Mouse (Mus musculus) mesoderm, embryonic 11.5 days (tissue): ENCODE data around the gene Adamtsl1.

Experiments
- DNase-seq: peaks from one replicate; pipeline ENCODE4 v3.0.0-alpha.2; 2012; ENCODE audit warnings: low read depth, low spot score

The Adamtsl1 gene

DNA sequence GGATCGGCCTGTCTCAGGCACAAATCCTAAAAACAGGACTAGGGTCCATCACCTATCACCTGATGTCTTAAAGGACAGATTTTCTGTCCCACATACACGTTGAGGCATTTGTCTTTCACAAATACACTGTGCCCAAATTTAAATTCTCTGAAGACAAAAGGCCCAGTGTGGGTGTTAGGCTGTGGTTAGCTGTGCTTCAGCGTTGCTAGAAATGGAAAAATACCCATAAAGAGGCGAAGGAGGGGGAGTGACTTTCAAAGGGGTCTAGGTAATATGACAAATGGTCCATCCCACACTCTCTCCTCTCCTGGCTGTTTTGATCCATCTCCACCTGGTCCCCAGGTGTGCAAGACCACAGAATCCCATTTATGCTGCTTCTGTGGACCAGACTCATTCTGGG lies 404.4 kb downstream of the Adamtsl1 start:
- no peak for DNase-seq

DNA sequence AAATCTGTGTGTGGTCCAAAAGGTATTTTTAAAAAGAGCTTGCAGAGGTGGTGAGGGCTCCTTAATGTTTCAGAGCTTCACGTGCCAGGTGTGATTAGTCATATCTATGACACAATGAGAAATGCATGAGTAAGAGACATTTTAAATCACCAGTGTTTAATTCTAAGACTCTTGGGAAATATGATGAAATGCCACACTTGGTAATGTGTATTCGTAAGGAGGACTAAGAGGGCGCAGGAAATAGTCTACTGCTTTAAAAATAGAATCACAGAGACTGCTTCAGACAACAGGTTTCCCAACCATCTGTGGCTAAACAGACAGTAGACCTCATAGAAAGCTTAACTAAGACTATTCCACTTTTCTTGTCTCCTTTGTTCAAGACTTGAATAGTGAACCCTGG lies 406.5 kb downstream of the Adamtsl1 start:
- no peak for DNase-seq

GRCm38 (mm10) chr4:85922741-85923140 lies 408.8 kb downstream of the Adamtsl1 start:
- DNase-seq: no peak

GRCm38 (mm10) chr4:85932129-85932528 lies 418.2 kb downstream of the Adamtsl1 start:
- DNase-seq: no peak

- no peak for DNase-seq
Observed at GRCm38 (mm10) chr4:85939460-85939859, 425.5 kb downstream of the Adamtsl1 start.

DNA sequence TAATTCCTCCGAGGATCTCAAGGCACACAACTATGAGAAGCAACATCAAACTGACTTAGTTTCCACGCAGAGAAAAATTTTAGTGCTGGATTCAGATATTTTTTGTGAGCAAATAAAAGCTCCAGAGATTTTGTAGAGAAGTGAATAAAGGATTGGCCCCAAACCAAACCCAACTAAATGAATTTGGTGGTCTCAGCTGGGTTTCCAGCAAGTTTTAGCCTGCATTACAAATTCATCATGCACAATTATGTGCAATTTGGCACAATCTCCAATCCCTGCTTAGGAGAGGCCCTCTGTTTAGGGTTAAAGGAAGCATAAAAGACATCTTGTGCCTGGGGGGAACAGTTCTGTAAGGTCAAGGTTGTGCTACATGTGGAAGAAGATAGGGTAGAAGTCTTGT lies 427.9 kb downstream of the Adamtsl1 start:
- DNase-seq: no peak

DNA sequence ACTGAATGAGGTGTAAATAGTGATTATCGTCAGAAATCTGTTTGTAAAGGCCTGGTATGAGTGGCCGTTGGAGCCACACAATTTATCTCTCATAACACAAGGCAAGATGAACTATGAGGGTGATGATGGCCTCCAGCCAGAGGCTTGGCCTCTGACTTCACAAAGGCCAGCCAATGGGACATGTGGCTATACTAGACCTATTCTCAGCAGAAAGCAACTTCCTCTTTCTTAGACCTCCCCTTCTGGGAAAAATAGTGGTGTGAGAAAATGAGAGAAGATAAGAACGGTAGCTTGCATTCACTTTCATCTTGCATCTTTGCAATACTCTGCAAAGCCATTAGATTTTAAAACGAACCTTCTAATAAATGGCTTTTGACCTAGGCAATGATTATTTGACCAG lies 439.6 kb downstream of the Adamtsl1 start:
- DNase-seq: no peak

DNA sequence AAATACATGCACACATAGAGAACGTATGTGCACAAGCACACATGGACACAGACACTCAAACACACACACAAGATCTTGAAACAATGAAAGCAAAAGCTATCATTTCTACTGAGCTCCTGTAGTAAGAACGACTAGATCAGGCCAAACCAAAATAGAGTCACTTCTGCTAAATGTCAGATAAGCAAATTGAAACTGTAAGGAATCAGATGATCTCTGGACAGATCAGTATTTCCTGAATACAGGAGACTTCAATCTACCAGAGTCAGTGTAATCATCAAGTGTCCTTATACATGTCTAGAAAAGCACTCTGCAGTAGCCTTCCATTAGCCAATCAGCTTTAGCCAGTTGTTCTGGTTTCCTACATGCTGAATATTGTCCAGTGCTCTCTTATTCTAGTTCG lies 441.4 kb downstream of the Adamtsl1 start:
- DNase-seq: no peak

DNA sequence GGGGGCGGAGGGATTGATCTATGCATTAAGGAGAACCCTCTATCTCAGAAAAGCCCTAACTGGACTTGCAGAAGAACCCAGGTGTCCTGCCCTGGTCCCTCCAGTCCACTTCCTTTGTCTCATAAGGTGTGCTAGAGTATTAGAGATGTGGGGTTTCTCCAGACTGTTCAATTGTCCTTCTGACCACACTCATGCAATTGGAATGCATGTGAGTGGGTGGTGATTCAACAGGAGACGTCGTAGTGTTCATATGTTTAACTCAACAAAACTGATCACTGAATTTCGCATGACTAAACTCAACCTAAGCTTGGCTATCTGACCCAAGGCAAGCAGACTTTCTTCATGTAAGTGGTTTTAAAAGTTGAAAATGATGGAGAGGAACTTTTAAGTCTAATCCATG lies 443.3 kb downstream of the Adamtsl1 start:
- no peak for DNase-seq

DNA sequence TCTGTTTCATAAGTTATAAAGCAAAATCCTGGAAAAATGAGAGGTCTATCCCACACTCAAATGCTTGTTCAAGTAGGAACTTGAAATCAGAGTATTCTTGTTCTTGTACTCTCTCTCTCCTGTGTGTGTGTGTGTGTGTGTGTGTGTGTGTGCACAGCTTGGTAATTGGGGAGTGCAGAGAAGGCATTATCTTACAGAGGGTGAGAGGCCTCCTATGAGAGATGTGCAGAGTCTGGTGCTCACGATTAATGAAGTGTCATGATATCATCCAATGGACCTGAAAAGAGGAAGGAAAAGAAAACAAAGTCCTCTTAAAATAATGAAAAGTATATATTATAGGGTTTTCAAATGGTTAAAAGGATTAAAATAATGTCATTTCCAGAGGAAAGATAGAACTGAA lies 443.9 kb downstream of the Adamtsl1 start:
- DNase-seq: no peak

GRCm38 (mm10) chr4:85959019-85959418 lies 445.0 kb downstream of the Adamtsl1 start:
- no peak for DNase-seq

DNA sequence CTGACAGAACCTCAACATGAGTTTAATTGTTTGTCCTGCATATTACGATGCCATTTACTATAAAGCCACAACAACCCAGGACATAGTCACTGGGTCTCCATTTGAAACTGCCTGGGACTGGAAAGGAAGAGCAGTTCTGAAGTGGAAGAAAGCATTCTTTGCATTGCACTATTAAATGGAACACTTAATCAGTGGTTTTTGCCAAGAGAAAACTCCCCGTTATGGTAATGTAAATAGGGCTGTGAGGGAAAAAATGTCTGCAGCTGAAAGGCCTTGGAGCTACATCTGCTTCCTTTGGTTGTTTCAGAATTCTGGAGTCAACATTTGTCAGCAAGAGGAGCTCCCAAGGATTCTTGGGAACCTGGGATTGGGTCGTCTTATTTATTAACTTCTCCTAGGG lies 462.2 kb downstream of the Adamtsl1 start:
- no peak for DNase-seq

DNA sequence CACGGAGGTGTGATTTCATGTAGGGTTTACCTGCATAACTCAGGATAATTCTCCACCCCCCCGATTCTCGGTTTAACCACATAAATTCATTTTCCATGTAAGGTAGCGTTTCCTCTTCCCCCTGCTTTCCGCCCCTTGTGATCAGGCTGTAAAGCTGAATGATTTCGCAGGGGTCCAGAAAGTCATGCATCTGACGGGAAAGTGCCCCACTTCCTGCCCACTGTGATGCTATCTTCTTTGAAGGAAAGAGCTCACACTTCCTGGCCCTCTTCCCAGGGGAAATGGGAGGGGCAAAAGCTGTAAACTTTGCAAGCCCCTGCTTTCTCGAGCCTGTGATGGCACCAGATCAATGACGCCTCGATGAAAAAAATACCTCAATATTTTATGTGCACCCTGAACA lies 465.2 kb downstream of the Adamtsl1 start:
- DNase-seq: no peak

GRCm38 (mm10) chr4:86006596-86006995 lies 492.6 kb downstream of the Adamtsl1 start:
- no peak for DNase-seq

DNA sequence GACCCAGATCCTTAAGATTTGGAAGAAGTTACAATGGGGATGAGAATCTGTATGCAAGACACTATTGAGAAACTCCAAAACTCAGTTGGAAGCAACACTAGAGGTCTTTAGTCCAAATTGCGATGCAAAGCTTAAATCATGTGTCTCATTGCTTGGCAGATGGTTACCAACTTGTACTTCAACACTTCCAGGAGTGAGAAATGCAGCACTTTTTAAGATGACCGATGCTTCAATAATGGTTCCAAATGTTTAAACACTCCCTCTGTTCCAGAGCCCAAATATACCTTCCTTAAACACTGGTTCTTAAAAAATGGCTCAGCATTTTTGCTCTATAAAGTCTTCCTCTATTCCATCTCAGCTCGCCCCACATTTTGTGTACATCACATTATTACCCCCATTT lies 499.7 kb downstream of the Adamtsl1 start:
- DNase-seq: no peak

- no peak for DNase-seq
Observed at GRCm38 (mm10) chr4:86018928-86019327, 505.0 kb downstream of the Adamtsl1 start.

- no peak for DNase-seq
Observed at GRCm38 (mm10) chr4:86019586-86019985, 505.6 kb downstream of the Adamtsl1 start.

DNA sequence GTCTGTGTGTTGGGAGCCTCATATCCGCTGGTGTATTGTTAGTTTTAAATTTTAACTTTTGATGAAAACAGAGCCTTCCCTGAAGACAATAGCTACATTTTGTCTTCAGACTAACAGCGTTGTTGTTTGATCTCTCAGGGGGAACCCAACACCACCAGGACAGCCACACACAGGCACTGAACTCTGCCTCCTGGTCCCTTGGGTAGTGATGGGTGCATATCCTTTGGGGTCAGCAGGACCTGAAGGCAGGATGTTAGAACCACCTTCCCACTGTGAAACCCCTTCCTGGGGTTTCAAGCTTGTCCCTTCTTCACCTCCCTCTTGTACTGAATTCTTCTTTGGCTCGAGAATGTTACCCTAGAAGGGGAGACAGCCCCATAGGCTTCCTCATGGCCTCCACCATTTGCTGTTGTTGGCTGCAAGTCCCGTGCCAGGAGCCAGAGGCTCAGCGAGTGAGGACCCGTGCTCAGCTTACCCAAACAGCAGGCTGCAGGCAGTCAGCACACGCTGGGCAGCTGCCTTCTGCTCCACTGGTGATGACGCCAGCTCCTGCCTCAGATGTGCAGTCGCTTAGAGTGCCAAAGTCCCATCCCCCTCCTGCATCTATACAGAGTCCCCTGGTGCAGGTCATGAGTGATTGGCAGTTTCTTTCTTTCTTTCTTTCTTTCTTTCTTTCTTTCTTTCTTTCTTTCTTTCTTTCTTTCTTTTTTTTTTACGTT lies 506.6 kb downstream of the Adamtsl1 start:
- peak; percentile 30 for DNase-seq

- DNase-seq: peak; percentile 58
Observed at GRCm38 (mm10) chr4:86024573-86025160, 510.7 kb downstream of the Adamtsl1 start.

GRCm38 (mm10) chr4:86029486-86029885 lies 515.5 kb downstream of the Adamtsl1 start:
- DNase-seq: no peak

- no peak for DNase-seq
Observed at GRCm38 (mm10) chr4:86030208-86030607, 516.2 kb downstream of the Adamtsl1 start.

DNA sequence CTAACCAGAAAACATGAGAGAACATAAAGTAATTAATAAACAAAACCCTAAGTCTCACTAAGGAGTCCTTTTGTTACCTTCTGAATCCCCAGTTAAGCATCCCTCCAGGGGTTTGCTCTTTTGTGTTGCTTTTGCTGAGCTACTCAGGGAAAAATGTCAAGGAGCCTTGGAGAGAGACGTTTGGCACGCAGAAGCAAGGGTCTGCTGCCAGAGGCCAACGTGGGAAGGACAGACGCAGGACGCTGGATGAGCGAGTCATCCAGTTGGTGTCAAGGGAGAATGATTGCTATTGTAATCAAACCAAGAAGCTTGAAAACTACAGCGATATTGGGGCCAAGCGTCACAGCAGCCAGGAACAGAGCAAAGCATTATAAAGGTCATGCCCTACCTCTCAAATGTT lies 517.1 kb downstream of the Adamtsl1 start:
- no peak for DNase-seq

GRCm38 (mm10) chr4:86040921-86041320 lies 526.9 kb downstream of the Adamtsl1 start:
- no peak for DNase-seq

DNA sequence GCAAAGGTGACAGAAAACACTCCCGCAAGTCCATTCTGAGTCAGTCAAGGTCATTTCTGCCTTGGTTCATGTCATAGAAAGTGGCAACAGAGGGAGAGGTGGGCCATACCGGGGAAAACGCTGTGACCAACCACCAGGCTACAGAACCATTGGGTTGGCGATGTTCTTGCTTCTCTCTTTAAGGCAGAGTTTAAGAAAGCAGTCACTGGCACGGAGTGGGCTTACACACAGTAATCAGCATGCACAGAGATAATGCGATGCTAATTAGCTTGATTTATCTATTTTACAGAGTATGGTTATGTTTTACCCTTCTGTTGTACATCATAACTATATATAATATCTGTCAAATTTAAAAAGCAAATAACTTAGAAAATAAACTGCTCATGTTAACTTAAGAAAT lies 531.5 kb downstream of the Adamtsl1 start:
- no peak for DNase-seq
